Mouse (Mus musculus) neural tube, embryonic 12.5 days (tissue): Measurements from ENCODE around the gene Gm49416. TPM values are rescaled to one million over a fixed set of nuclear protein-coding genes. Genes with fewer than 3 reads are reported as not detected.

Experiments
- ATAC-seq: fragments of 200-750 bp; cut with Nextera tagmentation; 2 replicates; pipeline ENCODE4 v1.8.0; 2017; ENCODE audit warnings: low read depth, mild to moderate bottlenecking, moderate TSS enrichment, moderate library complexity; ENCODE audit not compliant: low FRiP score
- H3K27ac ChIP-seq: fragments of 300-500 bp; sonication (generic); 2 replicates; pipeline ENCODE4 v1.5.1; 2016
- H3K27me3 ChIP-seq: fragments of 300-500 bp; sonication (generic); replicated peaks from 2 replicates; pipeline ENCODE4 v1.6.1; 2016; ENCODE audit warnings: mild to moderate bottlenecking
- H3K36me3 ChIP-seq: fragments of 300-500 bp; sonication (generic); 2 replicates; pipeline ENCODE4 v1.6.1; 2016; ENCODE audit warnings: mild to moderate bottlenecking
- H3K4me1 ChIP-seq: fragments of 300-500 bp; sonication (generic); 2 replicates; pipeline ENCODE4 v1.6.1; 2016
- H3K4me2 ChIP-seq: fragments of 300-500 bp; sonication (generic); replicated peaks from 2 replicates; pipeline ENCODE4 v1.6.1; 2016; ENCODE audit warnings: mild to moderate bottlenecking
- H3K4me3 ChIP-seq: fragments of 300-500 bp; sonication (generic); 2 replicates; pipeline ENCODE4 v1.5.1; 2016
- H3K9ac ChIP-seq: fragments of 300-500 bp; sonication (generic); 2 replicates; pipeline ENCODE4 v1.6.1; 2016; ENCODE audit warnings: mild to moderate bottlenecking
- H3K9me3 ChIP-seq: fragments of 300-500 bp; sonication (generic); 2 replicates; pipeline ENCODE4 v1.6.1; 2016; ENCODE audit warnings: mild to moderate bottlenecking
- WGBS: fragments of 180-500 bp; shearing (Covaris S2); methylation state at CpG from one replicate; pipeline ENCODE4 v1.1.7; 2016; 5-methylcytosine and 5-hydroxymethylcytosine counted together
- polyA plus RNA-seq: library from polyadenylated mRNA; unstranded; fragments of >200 nt; fragmentation: Nextera tagmentation; extraction: Ambion mirVana; gene quantifications from 2 replicates; pipeline ENCODE4 v1.2.1, GENCODE M21; 2016

Gm49416 gene
- polyA plus RNA-seq, 1 experiment from 2014 or later = not detected

DNA sequence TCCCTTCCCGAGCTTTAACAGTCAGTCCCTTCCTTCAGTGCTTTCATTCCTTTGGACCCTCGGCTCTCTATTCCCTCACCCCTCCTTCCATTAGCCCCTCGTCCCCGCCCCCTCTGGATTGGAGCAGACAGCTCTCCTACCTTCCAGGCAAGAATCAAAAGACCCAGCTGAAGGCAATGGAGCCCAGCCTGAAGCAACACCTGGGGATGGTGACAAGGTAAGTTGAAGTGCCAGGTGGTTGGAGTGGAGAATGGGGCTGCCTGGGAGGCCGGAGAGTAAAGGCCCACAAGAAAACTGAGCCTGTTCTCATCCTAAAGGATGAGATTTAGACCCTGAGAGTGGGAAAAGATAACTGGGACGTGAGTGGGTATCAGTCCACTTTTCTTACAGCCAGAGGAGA, 19.8 kb downstream of the Gm49416 start:
- H3K27ac ChIP-seq = no peak overlapping the region
- H3K9ac ChIP-seq = no peak overlapping the region
- no peak overlapping the region for H3K4me3 ChIP-seq
- peaks cover 97% of the 10 kb centered on the region for H3K36me3 ChIP-seq
- no peaks in the 10 kb centered on the region for H3K27me3 ChIP-seq
- no peaks in the 10 kb centered on the region for H3K9me3 ChIP-seq
- no peak for ATAC-seq
- H3K4me1 ChIP-seq = no peaks in the 10 kb centered on the region
- 92% methylated on average over 6 of the region's 6 CpGs for WGBS
- no peak overlapping the region for H3K4me2 ChIP-seq

DNA sequence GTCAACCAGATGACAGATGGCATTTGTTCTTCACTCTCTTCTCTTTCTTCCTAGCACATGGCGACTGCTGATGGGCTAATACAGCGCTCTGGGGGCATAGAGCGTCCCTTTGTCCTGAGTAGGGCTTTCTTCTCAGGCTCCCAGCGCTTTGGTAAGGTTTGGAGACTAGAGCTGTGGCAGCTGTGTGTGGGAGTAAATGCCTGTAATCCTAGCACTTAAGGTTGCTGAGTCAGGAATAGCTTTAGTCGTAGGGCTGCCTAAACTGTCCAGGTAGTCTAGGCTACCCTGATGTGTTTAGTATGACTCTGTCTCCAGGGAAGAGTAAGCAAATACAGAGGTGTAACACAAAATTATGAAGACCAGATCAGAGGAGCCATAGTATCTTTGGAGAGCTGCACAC, 23.1 kb downstream of the Gm49416 start:
- Histone ChIP-seq H3K27ac (no peak overlapping the region), H3K27me3 (no peaks in the 10 kb centered on the region), H3K4me2 (no peak overlapping the region), H3K9me3 (no peaks in the 10 kb centered on the region), H3K4me3 (no peak overlapping the region), H3K4me1 (no peaks in the 10 kb centered on the region), H3K36me3 (peaks cover 100% of the 10 kb centered on the region), H3K9ac (no peak overlapping the region)
- 96% methylated on average over 5 of the region's 5 CpGs for WGBS
- no peak for ATAC-seq

DNA sequence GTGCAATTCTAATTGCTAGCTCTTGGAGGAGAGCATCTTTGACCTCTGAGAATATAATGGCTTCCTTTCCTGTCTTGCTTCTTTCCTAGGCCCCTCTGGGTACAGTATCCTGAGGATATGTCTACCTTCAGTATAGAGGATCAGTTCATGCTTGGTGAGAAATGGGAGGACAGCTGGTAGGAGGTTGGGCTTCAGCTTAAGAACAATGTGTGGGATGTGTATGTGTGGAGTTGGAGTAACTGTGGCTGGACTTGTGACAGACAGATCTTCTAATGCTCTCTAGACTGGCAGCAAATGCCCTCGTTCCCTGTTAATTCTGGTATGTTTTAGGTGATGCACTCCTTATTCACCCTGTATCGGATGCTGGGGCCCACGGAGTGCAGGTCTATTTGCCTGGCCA, 25.5 kb downstream of the Gm49416 start:
- Histone ChIP-seq H3K4me1 (no peaks in the 10 kb centered on the region), H3K9me3 (no peaks in the 10 kb centered on the region), H3K36me3 (peaks cover 79% of the 10 kb centered on the region), H3K4me3 (no peak overlapping the region), H3K27ac (no peak overlapping the region), H3K9ac (no peak overlapping the region), H3K27me3 (no peaks in the 10 kb centered on the region), H3K4me2 (no peak overlapping the region)
- WGBS = 94% methylated on average over 3 of the region's 3 CpGs
- no peak for ATAC-seq

DNA sequence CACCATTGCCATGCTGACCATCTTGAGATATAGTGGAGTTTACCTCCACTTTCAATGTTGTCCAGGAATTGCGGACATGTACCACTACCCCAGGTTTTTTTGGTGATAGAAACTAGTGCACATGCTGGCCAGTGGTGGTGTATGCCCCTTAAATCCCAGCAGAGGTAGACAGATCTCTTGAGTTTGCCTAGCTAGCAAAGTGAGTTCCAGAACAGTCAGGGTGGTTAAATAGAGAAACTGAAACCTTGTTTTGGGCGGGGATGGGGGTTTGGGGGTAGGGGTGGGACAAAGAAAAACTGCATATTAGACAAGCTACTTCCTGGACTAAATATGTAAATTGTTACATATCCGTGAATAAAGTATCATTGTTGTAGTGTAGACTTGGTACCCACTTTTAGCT, 30.3 kb downstream of the Gm49416 start:
- Histone ChIP-seq H3K4me3 (no peak overlapping the region), H3K4me1 (peaks cover 13% of the 10 kb centered on the region), H3K9ac (no peak overlapping the region), H3K4me2 (no peak overlapping the region), H3K27ac (no peak overlapping the region), H3K36me3 (peaks cover 34% of the 10 kb centered on the region), H3K9me3 (no peaks in the 10 kb centered on the region), H3K27me3 (no peaks in the 10 kb centered on the region)
- WGBS = 95% methylated on average over 3 of the region's 3 CpGs
- no peak for ATAC-seq

DNA sequence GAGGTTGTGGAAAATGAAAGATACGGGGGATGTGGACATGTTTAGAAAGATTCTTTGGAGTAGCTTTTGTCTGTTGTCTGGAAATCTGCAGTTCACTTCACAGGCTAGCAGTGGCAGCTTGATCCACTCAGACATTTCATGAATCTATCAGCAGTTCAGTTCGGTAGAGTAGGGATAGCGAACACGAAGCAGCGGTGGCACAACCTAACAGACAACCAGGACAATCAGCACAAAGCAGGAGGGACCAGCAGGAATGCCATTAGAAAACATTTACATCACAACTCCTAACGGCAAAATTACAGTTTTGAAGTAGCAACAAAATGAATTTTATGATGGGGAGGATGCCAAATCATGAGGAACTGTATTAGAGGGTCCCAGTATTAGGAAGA, 31.0 kb downstream of the Gm49416 start:
- 54% methylated on average over 6 of the region's 6 CpGs for WGBS
- Histone ChIP-seq H3K4me2 (peak overlapping the region; percentile 71), H3K36me3 (peaks cover 28% of the 10 kb centered on the region), H3K4me1 (peaks cover 13% of the 10 kb centered on the region), H3K9me3 (no peaks in the 10 kb centered on the region), H3K27me3 (no peaks in the 10 kb centered on the region), H3K9ac (no peak overlapping the region; the same call in 1 of the 2 replicates), H3K27ac (0 out of 2 replicates have a peak overlapping the region, but pooled peaks have one; percentile 75), H3K4me3 (peak overlapping the region; percentile 83)
- ATAC-seq = no peak

DNA sequence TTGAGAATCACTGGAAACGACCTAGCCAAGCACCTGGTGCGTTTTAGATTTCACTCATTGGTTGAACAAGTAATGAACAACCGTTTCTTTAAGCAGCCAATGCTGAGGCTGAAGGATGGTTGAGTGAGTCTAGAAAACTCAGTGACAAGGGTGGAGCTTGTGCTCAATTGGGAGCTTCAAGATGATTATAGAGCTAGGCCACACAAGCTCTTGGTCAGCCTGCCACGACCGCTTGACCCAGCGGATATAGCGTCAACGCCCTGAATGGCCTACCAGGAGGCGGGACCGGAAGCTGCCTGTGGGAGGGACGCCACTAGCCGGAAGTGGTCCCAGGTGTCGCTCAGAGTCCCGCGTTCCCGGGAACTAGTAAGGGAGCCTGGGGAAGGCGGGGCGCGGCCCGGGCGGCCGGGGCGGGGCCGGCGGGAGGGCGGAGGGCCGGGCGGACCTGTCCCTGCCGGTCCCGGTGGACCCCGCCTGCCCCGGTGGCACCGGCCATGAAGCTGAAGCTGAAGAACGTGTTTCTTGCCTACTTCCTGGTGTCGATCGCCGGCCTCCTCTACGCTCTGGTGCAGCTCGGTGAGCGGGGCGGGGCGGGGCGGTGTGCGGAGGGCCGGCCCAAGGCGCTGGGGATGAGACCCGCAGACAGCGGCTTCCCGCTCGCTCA, 31.5 kb downstream of the Gm49416 start, which contains the start of gene B3gat3:
Gene B3gat3, plus strand, starts transcription at position 302 of the 664 bp plus-strand sequence.
- Histone ChIP-seq H3K4me1 (peaks cover 13% of the 10 kb centered on the region), H3K4me2 (peak within 1 kb of the TSS; percentile 71), H3K27me3 (no peaks in the 10 kb centered on the region), H3K9ac (peak within 1 kb of the TSS; percentile 81), H3K27ac (peak within 1 kb of the TSS; percentile 75), H3K9me3 (no peaks in the 10 kb centered on the region), H3K4me3 (peak within 1 kb of the TSS; percentile 83), H3K36me3 (peaks cover 22% of the 10 kb centered on the region)
- ATAC-seq = peak; percentile 97
- WGBS = 2% methylated on average over 50 of the region's 50 CpGs

DNA sequence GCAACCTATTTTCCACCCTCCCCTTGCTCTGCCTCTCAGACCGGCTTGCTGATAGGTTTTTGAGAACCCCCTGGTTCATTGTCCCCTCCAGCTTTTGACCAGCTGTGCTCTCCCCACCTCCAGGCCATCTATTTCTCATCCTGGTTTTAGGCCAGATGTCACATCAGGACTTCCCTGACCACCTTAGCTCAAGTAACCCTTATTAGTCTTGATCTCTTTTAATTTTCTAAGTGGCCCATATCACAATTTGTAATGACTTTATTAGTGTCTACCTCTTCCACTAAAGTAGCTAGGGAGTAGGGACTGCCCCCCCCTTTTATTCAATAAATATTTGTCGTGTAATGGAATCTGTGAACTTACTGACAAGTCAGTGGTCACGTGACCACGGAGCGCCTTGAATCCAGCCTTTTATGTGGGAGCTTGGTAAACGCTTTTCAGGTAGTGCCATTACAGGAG, 32.1 kb downstream of the Gm49416 start:
- peak overlapping the region; percentile 81 for H3K9ac ChIP-seq
- 4% methylated on average over 6 of the region's 6 CpGs for WGBS
- H3K36me3 ChIP-seq = peaks cover 21% of the 10 kb centered on the region
- H3K27ac ChIP-seq = peak overlapping the region; percentile 75
- no peak for ATAC-seq
- peak overlapping the region; percentile 83 for H3K4me3 ChIP-seq
- H3K4me1 ChIP-seq = peaks cover 13% of the 10 kb centered on the region
- no peaks in the 10 kb centered on the region for H3K27me3 ChIP-seq
- H3K4me2 ChIP-seq = peak overlapping the region; percentile 71
- H3K9me3 ChIP-seq = no peaks in the 10 kb centered on the region

DNA sequence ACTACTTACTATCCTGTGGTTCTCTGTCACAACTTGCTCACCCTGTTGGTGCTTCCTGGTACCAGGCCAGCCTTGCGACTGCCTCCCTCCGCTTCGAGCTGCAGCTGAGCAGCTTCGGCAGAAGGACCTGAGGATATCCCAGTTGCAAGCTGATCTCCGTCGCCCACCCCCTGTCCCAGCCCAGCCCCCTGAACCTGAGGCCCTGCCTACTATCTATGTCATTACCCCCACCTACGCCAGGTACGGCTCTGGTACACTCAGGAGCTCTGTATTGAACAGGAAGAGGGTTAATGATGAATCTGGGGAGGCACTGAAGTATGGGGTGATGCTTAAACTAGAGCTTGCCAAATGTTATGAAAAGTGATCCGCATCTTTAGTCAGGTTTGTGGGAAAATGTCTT, 33.0 kb downstream of the Gm49416 start:
- 0 out of 2 replicates have a peak overlapping the region, but pooled peaks have one; percentile 81 for H3K9ac ChIP-seq
- H3K9me3 ChIP-seq = no peaks in the 10 kb centered on the region
- H3K27ac ChIP-seq = no peak overlapping the region
- H3K4me2 ChIP-seq = peak overlapping the region; percentile 71
- ATAC-seq = no peak
- H3K4me1 ChIP-seq = peaks cover 13% of the 10 kb centered on the region
- no peaks in the 10 kb centered on the region for H3K27me3 ChIP-seq
- H3K36me3 ChIP-seq = peaks cover 21% of the 10 kb centered on the region
- H3K4me3 ChIP-seq = 0 out of 2 replicates have a peak overlapping the region, but pooled peaks have one; percentile 3
- 86% methylated on average over 9 of the region's 9 CpGs for WGBS

DNA sequence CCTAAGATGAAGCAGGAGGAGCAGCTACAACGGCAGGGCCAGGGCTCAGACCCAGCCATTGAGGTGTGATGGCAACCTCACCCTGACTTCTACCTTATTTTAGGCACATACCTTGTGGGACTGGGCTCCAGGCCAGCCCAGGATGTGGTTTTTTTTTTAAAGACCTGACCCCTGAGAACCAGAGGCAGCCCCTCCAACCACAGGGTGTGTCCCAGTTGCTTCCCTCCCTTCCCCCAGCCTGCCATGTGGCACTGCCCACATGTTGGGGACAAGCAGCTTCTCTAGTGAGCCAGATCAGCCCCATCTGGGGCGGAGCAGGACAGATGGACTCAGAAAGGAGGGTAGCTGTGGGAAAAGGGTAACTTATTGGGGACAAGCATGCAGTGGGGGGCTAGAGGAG, 38.0 kb downstream of the Gm49416 start:
- ATAC-seq = no peak
- H3K9ac ChIP-seq = no peak overlapping the region
- peaks cover 21% of the 10 kb centered on the region for H3K4me1 ChIP-seq
- no peak overlapping the region for H3K27ac ChIP-seq
- no peaks in the 10 kb centered on the region for H3K9me3 ChIP-seq
- H3K27me3 ChIP-seq = no peaks in the 10 kb centered on the region
- WGBS = 84% methylated on average over 2 of the region's 2 CpGs
- H3K4me2 ChIP-seq = no peak overlapping the region
- no peak overlapping the region for H3K4me3 ChIP-seq
- H3K36me3 ChIP-seq = peaks cover 28% of the 10 kb centered on the region

DNA sequence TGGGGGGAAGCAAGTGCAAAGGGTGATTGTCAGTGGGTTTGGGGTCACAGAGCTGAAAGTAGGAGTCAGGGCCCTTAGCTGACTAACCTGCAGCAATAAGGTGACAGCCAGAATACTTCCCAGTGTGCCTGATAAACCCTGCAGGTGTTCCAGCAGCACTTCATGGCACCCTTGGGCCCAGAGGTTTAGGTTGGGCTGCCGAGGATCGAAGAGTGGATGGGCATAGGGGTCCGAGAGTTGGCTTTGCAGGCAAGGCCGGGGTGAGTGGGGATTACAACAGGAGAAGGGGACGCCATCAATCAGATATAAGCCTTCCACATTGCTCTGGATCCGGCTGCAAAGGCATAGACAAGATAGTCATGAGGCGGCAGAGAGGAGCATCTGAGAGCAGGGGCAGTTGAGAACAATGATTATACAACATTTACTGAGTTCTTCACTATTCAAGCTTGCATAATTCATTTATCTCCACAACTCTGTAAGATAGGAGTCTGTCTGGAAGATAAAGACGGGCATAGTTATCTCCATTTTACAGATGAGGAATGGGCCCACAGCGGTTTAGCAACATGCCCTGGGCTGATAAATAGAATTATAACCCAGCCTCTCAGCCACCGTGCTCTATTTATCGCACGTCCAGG, 39.3 kb downstream of the Gm49416 start:
- Histone ChIP-seq H3K36me3 (peaks cover 26% of the 10 kb centered on the region), H3K27ac (no peak overlapping the region), H3K9ac (no peak overlapping the region), H3K9me3 (no peaks in the 10 kb centered on the region), H3K4me1 (peaks cover 20% of the 10 kb centered on the region), H3K4me3 (no peak overlapping the region), H3K4me2 (no peak overlapping the region), H3K27me3 (no peaks in the 10 kb centered on the region)
- no peak for ATAC-seq
- 91% methylated on average over 12 of the region's 12 CpGs for WGBS

DNA sequence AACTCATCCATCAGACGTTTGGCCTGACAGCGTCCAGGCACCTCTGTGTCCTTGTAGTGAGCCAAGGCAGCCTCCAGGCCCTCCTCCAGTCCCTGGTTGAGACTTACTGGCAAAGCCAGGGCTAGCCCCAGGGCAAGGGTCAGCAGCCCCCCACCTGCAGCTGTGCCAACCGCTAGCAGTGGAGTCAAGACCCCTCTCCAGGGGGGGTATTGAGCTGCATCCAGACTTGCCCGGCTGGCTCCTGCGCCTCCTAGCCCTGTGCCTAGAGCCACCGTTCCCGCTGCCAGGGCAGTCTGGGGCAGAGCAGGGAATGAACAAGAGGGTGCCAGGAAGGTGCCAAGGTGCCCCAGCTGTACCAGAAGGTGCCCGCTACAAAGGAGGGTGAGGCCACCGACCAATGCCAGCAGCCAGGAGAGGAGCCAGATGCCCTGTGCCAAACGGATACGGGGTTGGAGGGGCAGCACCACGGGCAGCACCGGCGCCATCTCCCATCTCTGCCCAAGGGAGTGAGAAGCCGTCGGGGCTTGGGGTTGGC, 40.0 kb downstream of the Gm49416 start:
- 22% methylated on average over 16 of the region's 16 CpGs for WGBS
- no peaks in the 10 kb centered on the region for H3K27me3 ChIP-seq
- H3K4me1 ChIP-seq = peaks cover 20% of the 10 kb centered on the region
- H3K9me3 ChIP-seq = no peaks in the 10 kb centered on the region
- H3K27ac ChIP-seq = no peak overlapping the region
- H3K4me3 ChIP-seq = peak overlapping the region; percentile 59
- ATAC-seq = peak; percentile 31; the same call in 1 of the 2 replicates
- H3K9ac ChIP-seq = 0 out of 2 replicates have a peak overlapping the region, but pooled peaks have one; percentile 72
- H3K36me3 ChIP-seq = peaks cover 31% of the 10 kb centered on the region
- peak overlapping the region; percentile 84 for H3K4me2 ChIP-seq
